Mouse (Mus musculus): ENCODE measurements around the gene Pea15a. TPM values are rescaled to one million over a fixed set of nuclear protein-coding genes. Genes with fewer than 3 reads are reported as not detected.

The Pea15a gene
- 1 to 10 TPM; 6.0 to 9.3 TPM for total RNA-seq (2023)

DNA sequence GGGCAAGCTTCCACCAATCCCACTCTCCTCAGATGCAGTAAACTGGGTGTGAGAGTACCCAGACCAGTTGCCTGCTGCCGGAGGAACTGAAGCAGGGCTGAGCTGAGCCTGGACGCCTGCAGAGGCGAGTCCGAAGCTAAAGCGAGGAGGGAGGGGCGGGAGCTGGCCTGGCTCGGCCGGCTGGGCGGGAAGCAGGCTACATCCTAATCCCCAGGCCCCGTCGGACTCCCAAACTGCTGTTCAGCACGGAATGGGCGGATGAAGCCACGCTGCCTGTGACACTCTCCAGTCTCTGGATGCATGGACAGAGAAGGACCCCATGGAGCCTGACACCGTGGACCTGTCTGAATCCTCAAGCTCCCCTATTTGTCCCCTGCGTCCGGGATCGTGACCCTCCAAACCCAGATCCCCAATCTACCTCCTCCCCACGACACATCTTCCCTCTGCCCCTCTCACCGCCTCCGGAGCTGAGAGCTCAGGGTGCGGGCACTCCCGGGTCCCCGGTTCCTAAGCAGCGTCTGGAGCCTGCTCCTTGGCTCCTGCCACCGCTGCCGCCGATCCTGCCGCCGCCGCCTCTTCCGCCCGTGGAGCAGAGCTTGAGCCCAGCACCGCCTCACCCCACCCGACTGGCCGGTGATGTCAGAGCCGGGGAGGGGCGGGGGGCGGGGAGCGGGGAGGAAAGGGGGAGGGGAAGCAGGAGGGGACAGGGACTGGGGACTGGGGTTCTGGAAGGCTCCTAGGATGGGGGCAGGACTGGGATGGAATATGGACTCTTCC is at the start of gene Pea15a:
Gene Pea15a, minus strand, starts transcription at position 664 of the 777 bp plus-strand sequence.

DNA sequence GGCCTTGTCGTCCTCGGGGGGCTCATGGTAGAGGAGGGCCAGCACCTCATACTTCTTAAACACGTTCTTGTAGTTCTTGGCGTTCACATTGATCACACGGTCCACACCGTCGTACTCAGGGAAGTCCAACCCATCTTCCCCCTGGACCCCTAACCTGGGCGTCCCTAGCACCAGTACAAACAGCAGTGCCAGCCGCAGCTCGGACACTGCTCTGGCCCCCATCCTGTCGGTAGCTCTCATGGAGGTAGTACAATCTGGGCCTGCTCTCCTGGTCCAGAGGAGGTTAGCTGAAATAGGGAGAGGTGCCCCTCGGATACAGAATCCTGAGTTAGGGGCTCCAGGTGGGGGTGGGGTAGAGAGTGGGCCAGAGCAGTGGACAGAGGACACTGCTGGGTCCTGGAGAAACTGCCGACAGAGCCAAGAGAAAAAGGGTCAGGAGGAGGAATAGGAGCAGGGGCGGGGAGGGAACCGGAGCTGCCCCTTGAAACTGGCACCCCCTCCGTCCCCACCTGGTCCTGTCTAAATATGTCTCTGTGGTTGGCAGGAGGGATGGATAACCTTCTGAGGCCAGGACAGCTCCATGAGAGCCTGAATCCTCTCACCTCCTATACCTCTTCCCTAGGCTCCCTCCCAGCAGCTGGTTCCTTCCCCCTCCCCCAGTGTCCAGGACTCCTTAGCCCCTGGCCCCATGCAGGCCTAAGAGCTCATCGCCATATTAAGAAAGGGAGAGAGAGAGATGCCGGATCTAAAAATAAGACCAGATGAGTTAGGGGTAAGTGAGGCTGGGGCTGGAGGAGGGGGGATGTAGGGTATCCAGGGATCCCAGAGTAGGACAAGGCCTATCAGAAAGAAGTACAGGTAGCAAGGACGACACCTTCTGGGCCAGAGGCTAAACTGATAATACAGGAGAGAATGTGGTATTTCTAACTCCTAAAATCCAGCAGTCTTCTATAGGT is 13.1 kb upstream of the Pea15a start, which contains the start of gene Casq1:
Gene Casq1, minus strand, starts transcription at position 418 of the 956 bp plus-strand sequence.

DNA sequence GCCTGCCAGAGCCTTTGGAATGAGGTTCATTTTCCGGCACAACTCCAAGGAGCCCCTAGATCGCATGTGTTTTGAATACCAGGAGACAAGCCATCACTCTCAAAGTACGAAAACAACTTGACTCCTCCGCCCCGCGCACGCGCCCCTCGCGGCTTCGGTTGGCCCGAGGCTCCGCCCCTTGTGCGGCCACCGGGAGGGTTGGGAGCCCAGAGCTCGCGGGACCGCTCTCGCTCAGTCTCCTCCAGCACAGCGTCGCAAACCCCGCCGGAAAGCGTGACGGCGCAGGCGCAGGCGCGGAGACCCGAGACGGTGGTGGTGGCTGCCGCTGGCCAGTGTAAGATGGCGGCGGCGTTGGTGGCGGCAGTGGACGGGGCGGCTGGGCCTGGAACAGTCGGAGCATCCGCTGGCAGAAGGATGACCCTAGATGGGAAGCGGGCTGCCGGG is 58.7 kb downstream of the Pea15a start, which contains the start of gene Dcaf8:
Gene Dcaf8, plus strand, starts transcription at position 250 of the 444 bp plus-strand sequence.

Other genes starting within 250 kb of the Pea15a start
- gene Vangl2, start 178.4 kb downstream of the Pea15a start, total RNA-seq (2023): 1 to 10 TPM in 1 of 2 experiments, under 1 TPM in 1; 0.82 to 1.9 TPM
- gene Nhlh1, start 149.2 kb downstream of the Pea15a start, total RNA-seq (2023): not detected
- gene Copa, start 124.3 kb downstream of the Pea15a start, total RNA-seq (2023): 100 to 1,000 TPM; 114 to 133 TPM
- gene Ncstn, start 124.0 kb downstream of the Pea15a start, total RNA-seq (2023): 10 to 100 TPM; 78.7 to 87.7 TPM
- gene Pex19, start 80.0 kb downstream of the Pea15a start, total RNA-seq (2023): 10 to 100 TPM; 29.9 to 31.7 TPM
- 10 to 100 TPM; 51.5 to 52.9 TPM for gene Dcaf8, start 58.7 kb downstream of the Pea15a start, total RNA-seq (2023)
- gene Casq1, start 13.1 kb upstream of the Pea15a start, total RNA-seq (2023): not detected
- gene Atp1a4, start 51.6 kb upstream of the Pea15a start, total RNA-seq (2023): not detected
- gene Igsf8, start 54.8 kb upstream of the Pea15a start, total RNA-seq (2023): 10 to 100 TPM; 18.8 to 25.1 TPM
- gene Atp1a2, start 91.3 kb upstream of the Pea15a start, total RNA-seq (2023): not detected
- not detected for gene Kcnj9, start 122.5 kb upstream of the Pea15a start, total RNA-seq (2023)
- gene Kcnj10, start 134.4 kb upstream of the Pea15a start, total RNA-seq (2023): 1 to 10 TPM; 1.4 to 2.9 TPM
- 10 to 100 TPM; 15.2 to 17.0 TPM for gene Pigm, start 169.7 kb upstream of the Pea15a start, total RNA-seq (2023)